Mouse (Mus musculus): ENCODE measurements around the gene Vps39. TPM values are rescaled to one million over a fixed set of nuclear protein-coding genes. Genes with fewer than 3 reads are reported as not detected.

Vps39 gene
- polyA plus RNA-seq, 1 experiment from 2014 or later, result 23.4 TPM

- H3K27ac ChIP-seq (replicated peaks), result no peak overlapping the region
- no peaks in the 10 kb centered on the region for H3K36me3 ChIP-seq
- no peak overlapping the region for H3K4me3 ChIP-seq (replicated peaks)
- ATAC-seq (ENCODE audit: insufficient number of reproducible peaks, low FRiP score, low TSS enrichment, low read depth), result no peak
- H3K9me3 ChIP-seq (replicated peaks), result no peaks in the 10 kb centered on the region
- H3K4me1 ChIP-seq, result no peaks in the 10 kb centered on the region
- H3K4me2 ChIP-seq (replicated peaks), result no peak overlapping the region
- 22% methylated on average over 2 of the region's 2 CpGs for WGBS
- H3K27me3 ChIP-seq, result no peaks in the 10 kb centered on the region
- H3K9ac ChIP-seq, result no peak overlapping the region
Observed at GRCm38 (mm10) chr2:120296160-120296559, 56.8 kb downstream of the Vps39 start.

- WGBS, result 83% methylated on average over 8 of the region's 9 CpGs
Observed at GRCm38 (mm10) chr2:120291471-120292078, 61.4 kb downstream of the Vps39 start.

GRCm38 (mm10) chr2:120288995-120289394, 63.9 kb downstream of the Vps39 start, which contains the start of gene Pla2g4d:
Gene Pla2g4d, minus strand, starts transcription at chr2:120289197.
- Histone ChIP-seq H3K27me3 (no peaks in the 10 kb centered on the region), H3K4me3 (replicated peaks) (no peak within 1 kb of the TSS), H3K4me2 (replicated peaks) (no peak within 1 kb of the TSS), H3K27ac (replicated peaks) (no peak within 1 kb of the TSS), H3K4me1 (no peaks in the 10 kb centered on the region), H3K9me3 (replicated peaks) (no peaks in the 10 kb centered on the region), H3K36me3 (no peaks in the 10 kb centered on the region), H3K9ac (no peak within 1 kb of the TSS)
- ATAC-seq (ENCODE audit: insufficient number of reproducible peaks, low FRiP score, low TSS enrichment, low read depth), result no peak
- WGBS, result 70% methylated on average over 5 of the region's 5 CpGs

More at GRCm38 (mm10) chr2:120291471-120292078, 61.4 kb downstream of the Vps39 start:
- Histone ChIP-seq H3K9ac (no peak overlapping the region), H3K9me3 (replicated peaks) (no peaks in the 10 kb centered on the region), H3K27me3 (no peaks in the 10 kb centered on the region), H3K4me2 (replicated peaks) (no peak overlapping the region), H3K27ac (replicated peaks) (no peak overlapping the region), H3K36me3 (no peaks in the 10 kb centered on the region), H3K4me3 (replicated peaks) (no peak overlapping the region), H3K4me1 (no peaks in the 10 kb centered on the region)
- no peak for ATAC-seq (ENCODE audit: insufficient number of reproducible peaks, low FRiP score, low TSS enrichment, low read depth)

GRCm38 (mm10) chr2:120288401-120288800, 64.5 kb downstream of the Vps39 start:
- H3K4me1 ChIP-seq, result no peaks in the 10 kb centered on the region
- H3K9ac ChIP-seq, result no peak overlapping the region
- WGBS, result 86% methylated on average over 3 of the region's 3 CpGs
- no peaks in the 10 kb centered on the region for H3K9me3 ChIP-seq (replicated peaks)
- H3K4me3 ChIP-seq (replicated peaks), result no peak overlapping the region
- H3K4me2 ChIP-seq (replicated peaks), result no peak overlapping the region
- ATAC-seq (ENCODE audit: insufficient number of reproducible peaks, low FRiP score, low TSS enrichment, low read depth), result no peak
- H3K27ac ChIP-seq (replicated peaks), result no peak overlapping the region
- no peaks in the 10 kb centered on the region for H3K27me3 ChIP-seq
- no peaks in the 10 kb centered on the region for H3K36me3 ChIP-seq

- Histone ChIP-seq H3K27ac (replicated peaks) (no peak overlapping the region), H3K4me1 (no peaks in the 10 kb centered on the region), H3K4me3 (replicated peaks) (no peak overlapping the region), H3K4me2 (replicated peaks) (no peak overlapping the region), H3K9me3 (replicated peaks) (no peaks in the 10 kb centered on the region), H3K36me3 (no peaks in the 10 kb centered on the region), H3K27me3 (no peaks in the 10 kb centered on the region), H3K9ac (no peak overlapping the region)
- ATAC-seq (ENCODE audit: insufficient number of reproducible peaks, low FRiP score, low TSS enrichment, low read depth), result no peak
- 62% methylated on average over 4 of the region's 4 CpGs for WGBS
Observed at GRCm38 (mm10) chr2:120285639-120286038, 67.3 kb downstream of the Vps39 start.

- Histone ChIP-seq H3K27me3 (no peaks in the 10 kb centered on the region), H3K9ac (no peak overlapping the region), H3K4me3 (replicated peaks) (no peak overlapping the region), H3K27ac (replicated peaks) (no peak overlapping the region), H3K4me1 (no peaks in the 10 kb centered on the region), H3K4me2 (replicated peaks) (no peak overlapping the region), H3K36me3 (no peaks in the 10 kb centered on the region), H3K9me3 (replicated peaks) (no peaks in the 10 kb centered on the region)
- no peak for ATAC-seq (ENCODE audit: insufficient number of reproducible peaks, low FRiP score, low TSS enrichment, low read depth)
Observed at GRCm38 (mm10) chr2:120284705-120285104, 68.2 kb downstream of the Vps39 start.

GRCm38 (mm10) chr2:120284094-120284493, 68.8 kb downstream of the Vps39 start:
- H3K9me3 ChIP-seq (replicated peaks), result no peaks in the 10 kb centered on the region
- no peak overlapping the region for H3K4me3 ChIP-seq (replicated peaks)
- WGBS, result 81% methylated on average over 5 of the region's 5 CpGs
- H3K9ac ChIP-seq, result no peak overlapping the region
- no peaks in the 10 kb centered on the region for H3K36me3 ChIP-seq
- no peak for ATAC-seq (ENCODE audit: insufficient number of reproducible peaks, low FRiP score, low TSS enrichment, low read depth)
- no peaks in the 10 kb centered on the region for H3K4me1 ChIP-seq
- H3K27ac ChIP-seq (replicated peaks), result no peak overlapping the region
- H3K4me2 ChIP-seq (replicated peaks), result no peak overlapping the region
- H3K27me3 ChIP-seq, result no peaks in the 10 kb centered on the region

- Histone ChIP-seq H3K27ac (replicated peaks) (no peak overlapping the region), H3K9ac (no peak overlapping the region), H3K36me3 (no peaks in the 10 kb centered on the region), H3K4me2 (replicated peaks) (no peak overlapping the region), H3K27me3 (no peaks in the 10 kb centered on the region), H3K4me3 (replicated peaks) (no peak overlapping the region), H3K9me3 (replicated peaks) (no peaks in the 10 kb centered on the region), H3K4me1 (no peaks in the 10 kb centered on the region)
- 31% methylated on average over 6 of the region's 6 CpGs for WGBS
- no peak for ATAC-seq (ENCODE audit: insufficient number of reproducible peaks, low FRiP score, low TSS enrichment, low read depth)
Observed at GRCm38 (mm10) chr2:120283550-120283949, 69.4 kb downstream of the Vps39 start.

- Histone ChIP-seq H3K4me2 (replicated peaks) (no peak overlapping the region), H3K27me3 (no peaks in the 10 kb centered on the region), H3K36me3 (no peaks in the 10 kb centered on the region), H3K4me1 (no peaks in the 10 kb centered on the region), H3K4me3 (replicated peaks) (no peak overlapping the region), H3K9me3 (replicated peaks) (no peaks in the 10 kb centered on the region), H3K27ac (replicated peaks) (no peak overlapping the region), H3K9ac (no peak overlapping the region)
- ATAC-seq (ENCODE audit: insufficient number of reproducible peaks, low FRiP score, low TSS enrichment, low read depth), result no peak
- 55% methylated on average over 3 of the region's 3 CpGs for WGBS
Observed at GRCm38 (mm10) chr2:120281221-120281620, 71.7 kb downstream of the Vps39 start.

- H3K27ac ChIP-seq (replicated peaks), result no peak overlapping the region
- H3K9me3 ChIP-seq (replicated peaks), result no peaks in the 10 kb centered on the region
- H3K27me3 ChIP-seq, result no peaks in the 10 kb centered on the region
- H3K9ac ChIP-seq, result no peak overlapping the region
- no peak overlapping the region for H3K4me2 ChIP-seq (replicated peaks)
- H3K36me3 ChIP-seq, result no peaks in the 10 kb centered on the region
- H3K4me1 ChIP-seq, result no peaks in the 10 kb centered on the region
- 15% methylated on average over 8 of the region's 8 CpGs for WGBS
- no peak for ATAC-seq (ENCODE audit: insufficient number of reproducible peaks, low FRiP score, low TSS enrichment, low read depth)
- H3K4me3 ChIP-seq (replicated peaks), result no peak overlapping the region
Observed at GRCm38 (mm10) chr2:120279961-120280360, 73.0 kb downstream of the Vps39 start.

GRCm38 (mm10) chr2:120276951-120277350, 76.0 kb downstream of the Vps39 start:
- ATAC-seq (ENCODE audit: insufficient number of reproducible peaks, low FRiP score, low TSS enrichment, low read depth), result no peak
- no peak overlapping the region for H3K9ac ChIP-seq
- no peak overlapping the region for H3K4me2 ChIP-seq (replicated peaks)
- WGBS, result 79% methylated on average over 4 of the region's 4 CpGs
- no peaks in the 10 kb centered on the region for H3K9me3 ChIP-seq (replicated peaks)
- no peak overlapping the region for H3K4me3 ChIP-seq (replicated peaks)
- H3K36me3 ChIP-seq, result no peaks in the 10 kb centered on the region
- H3K27me3 ChIP-seq, result no peaks in the 10 kb centered on the region
- no peak overlapping the region for H3K27ac ChIP-seq (replicated peaks)
- H3K4me1 ChIP-seq, result no peaks in the 10 kb centered on the region

GRCm38 (mm10) chr2:120268635-120269034, 84.3 kb downstream of the Vps39 start:
- Histone ChIP-seq H3K4me3 (replicated peaks) (no peak overlapping the region), H3K36me3 (no peaks in the 10 kb centered on the region), H3K4me2 (replicated peaks) (0 out of 2 replicates have a peak overlapping the region, but pooled peaks have one; percentile 1), H3K4me1 (no peaks in the 10 kb centered on the region; the same call in 1 of the 2 replicates), H3K27ac (replicated peaks) (no peak overlapping the region), H3K9me3 (replicated peaks) (no peaks in the 10 kb centered on the region), H3K27me3 (peaks cover 3% of the 10 kb centered on the region; the same call in 1 of the 2 replicates), H3K9ac (no peak overlapping the region)
- ATAC-seq (ENCODE audit: insufficient number of reproducible peaks, low FRiP score, low TSS enrichment, low read depth), result no peak
- WGBS, result 3% methylated on average over 9 of the region's 9 CpGs
